Mouse (Mus musculus) kidney, embryonic 15.5 days (tissue): ENCODE data around the gene Xpo5. TPM values are rescaled to one million over a fixed set of nuclear protein-coding genes. Genes with fewer than 3 reads are reported as not detected.

Experiments used
- ATAC-seq: fragments of 200-750 bp; cut with Nextera tagmentation; replicated peaks from 2 replicates; pipeline ENCODE4 v1.8.0; 2017; ENCODE audit warnings: moderate TSS enrichment; ENCODE audit not compliant: low FRiP score
- H3K27ac ChIP-seq: fragments of 300-500 bp; sonication (generic); 2 replicates; pipeline ENCODE4 v1.5.1; 2015; ENCODE audit warnings: mild to moderate bottlenecking, inconsistent platforms
- H3K27me3 ChIP-seq: fragments of 300-500 bp; sonication (generic); 2 replicates; pipeline ENCODE4 v1.6.1; 2015; ENCODE audit warnings: inconsistent platforms
- H3K36me3 ChIP-seq: fragments of 300-500 bp; sonication (generic); 2 replicates; pipeline ENCODE4 v1.6.1; 2015; ENCODE audit warnings: inconsistent platforms
- H3K4me1 ChIP-seq: fragments of 300-500 bp; sonication (generic); 2 replicates; pipeline ENCODE4 v1.6.1; 2015; ENCODE audit warnings: inconsistent platforms
- H3K4me2 ChIP-seq: fragments of 300-500 bp; sonication (generic); 2 replicates; pipeline ENCODE4 v1.6.1; 2015; ENCODE audit warnings: moderate library complexity, mild to moderate bottlenecking, inconsistent platforms
- H3K4me3 ChIP-seq: fragments of 300-500 bp; sonication (generic); replicated peaks from 2 replicates; pipeline ENCODE4 v1.5.1; 2015; ENCODE audit warnings: mild to moderate bottlenecking, inconsistent platforms
- H3K9ac ChIP-seq: fragments of 300-500 bp; sonication (generic); 2 replicates; pipeline ENCODE4 v1.6.1; 2015; ENCODE audit warnings: mild to moderate bottlenecking, inconsistent platforms
- H3K9me3 ChIP-seq: fragments of 300-500 bp; sonication (generic); replicated peaks from 2 replicates; pipeline ENCODE4 v1.6.1; 2016; ENCODE audit warnings: inconsistent platforms
- WGBS: fragments of 180-500 bp; shearing (Covaris S2); methylation state at CpG from one replicate; pipeline ENCODE4 v1.1.7; 2015; ENCODE audit warnings: mixed read lengths; 5-methylcytosine and 5-hydroxymethylcytosine counted together
- polyA plus RNA-seq: library from polyadenylated mRNA; unstranded; fragments of >200 nt; fragmentation: Nextera tagmentation; extraction: Ambion mirVana; gene quantifications from 2 replicates; pipeline ENCODE4 v1.2.1, GENCODE M21; 2015

The Xpo5 gene
- polyA plus RNA-seq, 1 experiment from 2014 or later = 44.8 TPM

DNA sequence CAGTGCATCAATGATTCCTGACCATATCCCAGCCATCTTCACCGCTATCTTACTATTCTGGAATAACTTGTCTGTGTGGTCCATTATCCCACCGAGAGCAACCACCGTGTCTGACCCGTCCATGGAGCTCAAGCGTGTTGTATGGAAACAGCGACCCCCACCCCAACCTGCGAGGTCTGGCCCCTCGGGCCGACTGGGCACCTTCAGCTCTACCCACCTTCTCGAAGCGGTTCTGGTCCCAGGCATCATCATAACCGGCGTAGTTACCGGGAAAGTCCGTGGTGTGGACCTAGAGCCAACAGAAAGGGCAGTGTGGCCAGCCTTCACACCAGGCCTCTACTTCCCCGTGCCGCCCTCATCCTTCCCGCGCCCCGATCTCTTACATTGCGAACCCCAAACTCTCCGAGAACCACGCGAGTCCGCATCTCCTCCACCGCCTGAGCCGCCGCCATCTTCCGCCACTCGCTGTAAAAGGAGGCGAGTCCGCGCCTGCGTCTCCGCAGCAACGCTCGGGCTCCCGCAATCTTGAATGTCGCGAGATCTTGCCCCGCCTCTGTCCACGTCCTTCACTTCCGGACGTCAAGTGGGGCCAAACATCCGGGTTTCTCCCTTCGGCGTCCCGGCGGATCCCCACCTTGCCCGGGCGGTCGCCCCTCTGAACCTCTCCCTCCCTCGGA lies 45.1 kb downstream of the Xpo5 start, which contains the start of the genes Polr1c and Yipf3:
Gene Polr1c, minus strand, starts transcription at position 543 of the 677 bp plus-strand sequence.
Gene Yipf3, plus strand, starts transcription at position 569 of the 677 bp plus-strand sequence.
- peak; percentile 90 for ATAC-seq
- under 1% methylated on average over 53 of the region's 53 CpGs for WGBS
- H3K4me1 ChIP-seq = peaks cover 25% of the 10 kb centered on the region
- peak within 1 kb of the TSS; percentile 67 for H3K4me3 ChIP-seq
- H3K9me3 ChIP-seq = no peaks in the 10 kb centered on the region
- no peaks in the 10 kb centered on the region for H3K27me3 ChIP-seq
- peak within 1 kb of the TSS; percentile 73 for H3K27ac ChIP-seq
- peak within 1 kb of the TSS; percentile 93 for H3K9ac ChIP-seq
- peak within 1 kb of the TSS; percentile 89 for H3K4me2 ChIP-seq
- peaks cover 72% of the 10 kb centered on the region for H3K36me3 ChIP-seq

DNA sequence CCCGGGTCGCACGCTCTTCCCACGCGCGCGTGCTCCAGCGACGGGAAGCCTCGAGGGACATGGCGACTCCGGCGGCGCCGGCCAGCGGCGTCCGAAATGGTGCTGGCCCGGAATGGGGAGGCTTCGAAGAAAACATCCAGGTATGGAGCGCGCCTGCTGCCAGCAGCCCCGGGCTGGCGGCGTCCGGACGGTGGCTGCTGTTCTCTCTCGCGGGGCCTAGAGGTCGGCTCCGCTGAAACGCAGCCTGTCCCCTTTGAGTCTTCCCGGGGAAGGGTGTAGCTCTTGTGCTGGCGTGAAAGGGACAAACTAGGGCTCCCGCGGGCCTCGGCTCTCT lies 45.6 kb downstream of the Xpo5 start:
- peak; percentile 57; the same call in 1 of the 2 replicates for ATAC-seq
- Histone ChIP-seq H3K9ac (peak overlapping the region; percentile 93), H3K4me3 (peak overlapping the region; percentile 67), H3K27me3 (no peaks in the 10 kb centered on the region), H3K27ac (peak overlapping the region; percentile 73), H3K4me1 (peaks cover 27% of the 10 kb centered on the region), H3K9me3 (no peaks in the 10 kb centered on the region), H3K4me2 (peak overlapping the region; percentile 89), H3K36me3 (peaks cover 67% of the 10 kb centered on the region)
- 1% methylated on average over 37 of the region's 37 CpGs for WGBS

DNA sequence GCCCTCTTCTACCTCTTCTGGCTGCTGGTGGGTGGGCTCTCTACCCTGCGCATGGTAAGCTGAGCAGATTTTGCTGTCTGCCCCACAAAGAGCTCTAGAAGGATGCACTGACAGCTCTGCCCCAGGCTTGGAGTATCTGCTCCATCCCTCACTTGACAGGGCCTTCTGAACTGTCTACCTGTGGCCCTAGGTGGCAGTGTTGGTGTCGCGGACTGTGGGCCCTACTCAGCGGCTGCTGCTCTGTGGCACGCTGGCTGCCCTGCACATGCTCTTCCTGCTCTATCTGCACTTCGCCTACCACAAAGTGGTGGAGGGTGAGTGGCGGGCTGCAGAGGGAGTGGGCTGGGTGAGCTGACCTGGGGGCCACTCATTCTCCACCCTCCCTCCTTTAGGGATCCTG lies 48.6 kb downstream of the Xpo5 start:
- Histone ChIP-seq H3K27me3 (peaks cover 19% of the 10 kb centered on the region), H3K27ac (no peak overlapping the region), H3K4me2 (no peak overlapping the region), H3K9ac (no peak overlapping the region), H3K4me1 (peaks cover 38% of the 10 kb centered on the region), H3K4me3 (no peak overlapping the region), H3K36me3 (peaks cover 37% of the 10 kb centered on the region), H3K9me3 (no peaks in the 10 kb centered on the region)
- 82% methylated on average over 7 of the region's 7 CpGs for WGBS
- no peak for ATAC-seq

DNA sequence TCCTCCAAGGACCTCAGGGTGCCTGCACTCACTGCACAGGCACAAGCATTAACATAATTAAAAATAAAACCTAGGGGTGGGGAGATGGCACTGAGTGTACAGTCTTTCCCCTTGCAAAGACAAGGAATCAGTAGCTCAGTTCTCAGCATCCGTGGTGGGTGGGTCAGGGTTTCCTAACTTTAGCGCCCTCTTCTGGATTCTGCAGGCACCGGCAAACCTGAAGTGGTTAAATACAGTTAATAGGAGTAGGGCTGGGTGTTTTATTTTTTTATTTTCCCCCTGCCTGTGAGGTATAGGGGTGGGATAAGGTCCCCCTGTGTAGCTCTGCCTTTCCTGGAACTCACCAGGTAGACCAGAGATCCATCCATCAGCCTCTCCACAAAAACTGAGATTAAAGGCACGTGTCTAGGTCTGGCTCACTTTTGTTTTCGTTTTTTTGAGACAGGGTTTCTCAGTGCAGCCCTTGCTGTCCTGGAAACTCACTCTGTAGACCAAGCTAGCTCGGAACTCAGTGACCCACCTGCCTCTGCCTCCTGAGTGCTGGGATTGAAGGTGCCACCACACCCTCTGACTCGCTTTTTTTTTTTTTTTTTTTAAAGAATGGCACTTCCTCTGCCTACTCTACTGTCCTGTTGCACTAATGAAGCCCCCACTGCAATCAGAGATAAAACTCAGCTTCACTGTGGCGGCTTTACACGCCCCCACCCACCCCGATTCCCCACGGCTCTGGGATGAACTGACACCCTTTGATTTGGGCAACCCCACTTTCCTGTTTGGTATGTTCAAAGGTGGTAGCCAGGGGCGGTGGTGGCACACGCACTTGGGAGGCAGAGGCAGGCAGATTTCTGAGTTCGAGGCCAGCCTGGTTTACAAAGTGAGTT lies 50.2 kb downstream of the Xpo5 start:
- H3K9ac ChIP-seq = peak overlapping the region; percentile 68
- no peak overlapping the region for H3K27ac ChIP-seq
- H3K4me1 ChIP-seq = peaks cover 27% of the 10 kb centered on the region
- H3K36me3 ChIP-seq = peaks cover 50% of the 10 kb centered on the region
- H3K4me2 ChIP-seq = peak overlapping the region; percentile 100
- ATAC-seq = no peak
- H3K9me3 ChIP-seq = no peaks in the 10 kb centered on the region
- WGBS = 62% methylated on average over 14 of the region's 14 CpGs
- H3K27me3 ChIP-seq = peaks cover 19% of the 10 kb centered on the region
- peak overlapping the region; percentile 73 for H3K4me3 ChIP-seq

DNA sequence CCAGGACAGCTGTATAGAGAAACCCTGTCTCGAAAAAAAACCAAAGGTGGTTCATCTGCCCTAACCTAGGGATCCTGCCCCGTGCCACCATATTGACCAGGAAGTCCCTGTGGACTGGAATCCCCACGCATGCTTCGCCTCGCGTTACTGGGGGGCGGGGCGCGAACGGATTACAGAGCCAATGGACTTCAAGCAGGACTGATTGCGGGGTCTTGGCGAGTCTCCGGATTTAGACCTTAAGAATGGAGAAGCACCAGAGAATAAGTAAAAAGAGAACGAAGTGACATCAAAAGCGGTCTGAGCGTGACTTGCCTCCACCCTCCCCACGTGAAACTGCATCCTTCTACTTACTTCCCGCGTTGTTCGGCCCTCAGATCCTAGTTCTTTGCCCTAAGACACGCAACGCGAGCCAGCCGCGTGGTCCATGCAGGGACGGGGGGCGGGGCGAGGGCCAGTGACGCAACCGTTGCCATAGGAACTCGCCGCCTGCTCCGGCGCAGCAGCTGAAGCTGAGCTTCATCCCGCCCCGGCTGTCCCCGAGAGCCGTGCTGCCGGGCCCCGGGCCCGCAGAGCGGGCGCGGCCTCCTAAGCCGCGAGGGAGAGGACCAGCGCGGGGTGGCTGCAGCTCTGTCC lies 51.0 kb downstream of the Xpo5 start, which contains the start of gene Lrrc73:
Gene Lrrc73, plus strand, starts transcription at position 80 of the 633 bp plus-strand sequence.
- H3K4me3 ChIP-seq = peak within 1 kb of the TSS; percentile 73
- peak within 1 kb of the TSS; percentile 100 for H3K4me2 ChIP-seq
- H3K27ac ChIP-seq = no peak within 1 kb of the TSS
- H3K36me3 ChIP-seq = peaks cover 57% of the 10 kb centered on the region
- peaks cover 26% of the 10 kb centered on the region for H3K4me1 ChIP-seq
- H3K27me3 ChIP-seq = peaks cover 19% of the 10 kb centered on the region
- peak; percentile 83 for ATAC-seq
- WGBS = 2% methylated on average over 48 of the region's 48 CpGs
- no peaks in the 10 kb centered on the region for H3K9me3 ChIP-seq
- peak within 1 kb of the TSS; percentile 68 for H3K9ac ChIP-seq

DNA sequence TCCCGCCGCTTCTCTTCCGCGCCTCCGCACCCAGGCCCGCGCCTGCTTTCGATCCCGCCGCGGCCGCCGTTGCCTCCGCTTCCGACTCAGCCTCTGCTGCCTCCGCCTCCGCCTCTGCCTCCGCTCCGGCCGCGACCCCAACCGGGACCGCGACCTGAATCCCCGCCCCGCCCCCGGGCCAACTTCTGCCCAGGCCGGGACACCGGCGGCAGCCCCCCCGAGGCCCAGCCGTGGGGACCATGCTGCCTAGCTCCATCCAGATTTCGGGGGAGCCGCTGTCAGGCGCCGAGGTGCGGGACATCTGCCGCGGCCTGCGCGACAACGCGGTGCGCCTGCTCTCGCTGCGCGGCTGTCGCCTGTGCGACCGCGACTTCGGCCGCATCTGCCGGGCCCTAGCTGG lies 51.5 kb downstream of the Xpo5 start:
- peak overlapping the region; percentile 100 for H3K4me2 ChIP-seq
- peak overlapping the region; percentile 68 for H3K9ac ChIP-seq
- H3K9me3 ChIP-seq = no peaks in the 10 kb centered on the region
- peak overlapping the region; percentile 73 for H3K4me3 ChIP-seq
- no peak overlapping the region for H3K27ac ChIP-seq
- H3K36me3 ChIP-seq = peaks cover 61% of the 10 kb centered on the region
- H3K4me1 ChIP-seq = peaks cover 23% of the 10 kb centered on the region
- H3K27me3 ChIP-seq = peaks cover 19% of the 10 kb centered on the region
- ATAC-seq = peak; percentile 24
- WGBS = under 1% methylated on average over 54 of the region's 54 CpGs

DNA sequence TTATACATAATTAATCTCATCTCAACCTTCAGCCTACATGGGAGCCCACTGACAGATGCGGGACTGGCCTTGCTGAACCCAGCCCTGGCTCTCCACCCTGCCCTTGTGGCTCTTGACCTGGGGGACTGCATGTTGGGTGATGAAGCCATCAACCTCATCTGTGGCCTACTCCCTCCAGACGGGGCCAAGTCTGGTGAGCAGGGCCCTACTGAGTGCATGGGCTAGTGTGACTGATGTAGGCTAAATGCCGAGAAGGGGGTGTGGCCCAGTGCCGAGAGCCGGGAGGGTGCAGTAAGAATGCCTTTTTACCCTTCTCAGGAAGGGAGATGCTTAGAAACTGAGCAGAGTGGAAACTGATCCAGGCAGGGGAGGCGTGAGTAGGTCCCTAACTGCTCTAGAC lies 52.6 kb downstream of the Xpo5 start:
- no peak overlapping the region for H3K9ac ChIP-seq
- H3K27ac ChIP-seq = no peak overlapping the region
- H3K9me3 ChIP-seq = no peaks in the 10 kb centered on the region
- 30% methylated on average over 6 of the region's 6 CpGs for whole genome bisulfite sequencing
- H3K4me3 ChIP-seq = 0 out of 2 replicates have a peak overlapping the region, but pooled peaks have one; percentile 5
- peaks cover 19% of the 10 kb centered on the region for H3K27me3 ChIP-seq
- H3K36me3 ChIP-seq = peaks cover 61% of the 10 kb centered on the region
- ATAC-seq = no peak
- 0 out of 2 replicates have a peak overlapping the region, but pooled peaks have one; percentile 100 for H3K4me2 ChIP-seq
- peaks cover 19% of the 10 kb centered on the region for H3K4me1 ChIP-seq

DNA sequence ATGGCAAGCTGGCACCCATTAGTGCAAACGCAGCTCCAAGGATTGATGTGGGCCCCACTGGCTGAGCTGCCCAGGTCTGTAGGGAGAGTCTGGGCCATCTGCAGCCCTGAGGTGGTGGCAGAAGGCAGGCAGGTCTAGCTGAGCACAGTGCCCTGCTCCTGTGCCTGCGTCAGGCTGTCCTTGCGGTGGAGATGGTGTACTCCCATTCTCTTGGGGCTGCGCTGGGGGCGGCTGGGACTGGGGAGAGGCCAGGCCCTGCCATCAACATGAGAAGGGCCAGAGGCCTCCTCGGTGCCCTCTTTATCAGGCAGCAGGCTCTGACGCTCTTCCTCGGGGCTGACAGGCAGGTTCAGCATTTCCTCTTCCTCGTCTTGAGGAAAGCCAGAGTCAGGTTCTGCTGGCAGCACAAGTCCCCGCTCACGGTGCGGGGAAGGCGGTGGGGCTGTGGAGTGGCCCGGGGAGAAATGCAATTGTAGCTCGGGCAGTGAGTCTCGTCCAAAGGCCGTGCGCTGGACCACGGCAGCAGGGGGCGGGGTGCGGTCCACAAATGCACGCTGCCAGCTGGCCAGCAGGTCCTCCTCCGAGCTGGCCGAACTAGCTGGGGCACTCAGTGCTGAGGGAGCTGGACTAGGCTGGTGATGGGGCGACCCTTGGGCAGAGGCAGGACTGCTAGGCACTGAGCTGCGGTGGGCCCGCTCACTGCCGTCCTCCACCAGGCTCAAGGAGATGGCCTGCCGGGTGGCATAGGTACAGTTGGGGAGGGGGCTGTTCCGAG lies 55.9 kb downstream of the Xpo5 start:
- no peaks in the 10 kb centered on the region for H3K9me3 ChIP-seq
- peaks cover 71% of the 10 kb centered on the region for H3K36me3 ChIP-seq
- ATAC-seq = no peak
- H3K27me3 ChIP-seq = peaks cover 19% of the 10 kb centered on the region
- H3K4me3 ChIP-seq = no peak overlapping the region
- no peak overlapping the region for H3K27ac ChIP-seq
- no peak overlapping the region for H3K9ac ChIP-seq
- WGBS = 72% methylated on average over 30 of the region's 30 CpGs
- H3K4me1 ChIP-seq = peaks cover 13% of the 10 kb centered on the region
- no peak overlapping the region for H3K4me2 ChIP-seq

DNA sequence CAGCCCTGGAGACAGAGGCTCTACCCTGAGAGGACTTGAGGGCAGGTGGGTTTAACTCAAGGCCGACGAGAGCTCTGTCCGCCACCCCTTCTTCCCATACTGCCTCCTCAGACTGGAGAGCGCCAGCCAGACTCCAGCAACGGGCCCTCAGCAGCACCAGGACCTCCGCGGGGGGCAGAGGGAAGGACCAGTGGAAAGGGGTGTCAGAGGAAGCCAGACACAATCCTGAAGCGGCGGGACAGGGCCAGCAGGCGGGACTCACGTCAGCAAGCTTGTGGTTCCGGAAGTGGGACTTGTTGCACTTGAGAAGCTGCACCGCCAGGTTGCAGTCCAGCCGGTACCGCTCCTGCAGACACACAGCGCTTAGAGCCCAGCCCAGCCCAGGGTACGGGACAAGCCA lies 57.1 kb downstream of the Xpo5 start:
- peaks cover 83% of the 10 kb centered on the region for H3K36me3 ChIP-seq
- 89% methylated on average over 17 of the region's 17 CpGs for WGBS

DNA sequence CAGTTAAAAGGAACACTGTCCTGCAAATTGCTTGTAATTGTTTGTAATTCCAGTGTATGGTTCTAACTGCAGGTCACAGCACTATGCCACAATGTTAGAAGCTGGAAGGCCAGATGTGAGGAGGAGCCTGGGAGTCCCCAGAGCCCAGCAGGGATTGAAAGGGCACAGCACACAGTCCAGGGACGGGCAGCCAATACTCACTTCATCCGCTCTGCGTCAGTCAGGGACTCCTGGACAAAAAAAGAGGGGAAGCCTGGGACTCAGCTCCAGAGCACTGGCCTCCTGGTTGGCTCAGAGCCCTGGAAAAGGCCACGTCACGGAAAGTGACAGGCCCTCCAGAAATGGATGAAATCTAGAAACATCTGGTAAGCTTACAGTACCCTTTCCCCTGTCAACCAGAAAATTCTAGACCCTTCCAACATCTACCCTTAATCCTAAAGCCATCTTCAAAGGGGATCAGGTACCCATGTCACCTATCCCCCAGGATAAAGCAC lies 59.7 kb downstream of the Xpo5 start:
- no peaks in the 10 kb centered on the region for H3K27me3 ChIP-seq
- H3K36me3 ChIP-seq = peaks cover 96% of the 10 kb centered on the region
- H3K27ac ChIP-seq = no peak overlapping the region
- no peak overlapping the region for H3K4me3 ChIP-seq
- ATAC-seq = no peak
- no peak overlapping the region for H3K9ac ChIP-seq
- 95% methylated on average over 5 of the region's 5 CpGs for WGBS
- H3K4me2 ChIP-seq = no peak overlapping the region
- H3K4me1 ChIP-seq = peaks cover 14% of the 10 kb centered on the region
- H3K9me3 ChIP-seq = no peaks in the 10 kb centered on the region

More for the DNA sequence above, 57.1 kb downstream of the Xpo5 start:
- peaks cover 3% of the 10 kb centered on the region; the same call in 1 of the 2 replicates for H3K4me1 ChIP-seq
- H3K4me2 ChIP-seq = no peak overlapping the region
- ATAC-seq = no peak
- H3K27me3 ChIP-seq = peaks cover 9% of the 10 kb centered on the region
- no peak overlapping the region for H3K4me3 ChIP-seq
- H3K9me3 ChIP-seq = no peaks in the 10 kb centered on the region
- no peak overlapping the region for H3K27ac ChIP-seq
- H3K9ac ChIP-seq = no peak overlapping the region

DNA sequence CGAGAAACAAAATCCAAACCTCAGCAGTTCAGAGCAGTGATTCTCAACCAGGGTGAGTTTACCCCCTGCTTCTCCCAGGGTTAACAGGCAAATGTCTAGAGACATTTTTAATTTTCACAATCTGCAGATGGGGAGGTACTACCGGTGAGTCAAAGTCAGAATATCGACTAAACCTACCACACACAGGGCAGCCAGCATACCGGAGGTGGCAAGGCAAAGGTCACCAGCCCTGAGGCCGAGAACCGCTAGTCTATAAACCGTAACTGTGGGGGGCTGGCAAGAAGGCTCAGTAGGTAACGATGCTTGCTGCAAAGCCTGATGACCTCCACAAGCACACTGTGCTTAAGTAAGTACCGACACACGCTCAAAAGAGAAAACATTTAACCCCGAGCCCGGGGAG lies 62.9 kb downstream of the Xpo5 start:
- H3K9me3 ChIP-seq = no peaks in the 10 kb centered on the region
- H3K4me1 ChIP-seq = peaks cover 18% of the 10 kb centered on the region
- no peak overlapping the region for H3K9ac ChIP-seq
- H3K27me3 ChIP-seq = no peaks in the 10 kb centered on the region
- H3K4me2 ChIP-seq = no peak overlapping the region
- peaks cover 91% of the 10 kb centered on the region for H3K36me3 ChIP-seq
- H3K4me3 ChIP-seq = no peak overlapping the region
- ATAC-seq = no peak
- WGBS = 83% methylated on average over 12 of the region's 12 CpGs
- no peak overlapping the region for H3K27ac ChIP-seq
